Mouse (Mus musculus) midbrain, embryonic 11.5 days (tissue): ENCODE measurements around the gene Gm13043. TPM values are rescaled to one million over a fixed set of nuclear protein-coding genes. Genes with fewer than 3 reads are reported as not detected.
"Not testable (repeated sequence)": the region's sequence is repeated elsewhere in the genome, so short reads cannot be mapped to it uniquely, and the experiment has no call there.

Experiments
- ATAC-seq: fragments of 200-750 bp; cut with Nextera tagmentation; 2 replicates; pipeline ENCODE4 v1.8.0; 2017; ENCODE audit warnings: moderate TSS enrichment, moderate library complexity; ENCODE audit not compliant: low FRiP score
- DNase-seq: peaks from one replicate; pipeline ENCODE4 v3.0.0; 2015; ENCODE audit warnings: low spot score; ENCODE audit errors: missing footprints
- H3K27ac ChIP-seq: fragments of 300-500 bp; sonication (generic); 2 replicates; pipeline ENCODE4 v1.5.1; 2014; ENCODE audit warnings: low read depth, low read length
- H3K27me3 ChIP-seq: fragments of 300-500 bp; sonication (generic); 2 replicates; pipeline ENCODE4 v1.6.1; 2014; ENCODE audit warnings: mild to moderate bottlenecking, low read length, moderate library complexity, mixed read lengths; ENCODE audit not compliant: control insufficient read depth, insufficient read depth
- H3K36me3 ChIP-seq: fragments of 300-500 bp; sonication (generic); 2 replicates; pipeline ENCODE4 v1.6.1; 2014; ENCODE audit warnings: mild to moderate bottlenecking, low read length, moderate library complexity, mixed read lengths; ENCODE audit not compliant: control insufficient read depth, insufficient read depth
- H3K4me1 ChIP-seq: fragments of 300-500 bp; sonication (generic); 2 replicates; pipeline ENCODE4 v1.6.1; 2014; ENCODE audit warnings: low read length; ENCODE audit not compliant: control insufficient read depth, insufficient read depth
- H3K4me2 ChIP-seq: fragments of 300-500 bp; sonication (generic); 2 replicates; pipeline ENCODE4 v1.6.1; 2014; ENCODE audit warnings: mild to moderate bottlenecking, moderate library complexity
- H3K4me3 ChIP-seq: fragments of 300-500 bp; sonication (generic); 2 replicates; pipeline ENCODE4 v1.5.1; 2014; ENCODE audit warnings: low read depth, low read length
- H3K9ac ChIP-seq: fragments of 300-500 bp; sonication (generic); 2 replicates; pipeline ENCODE4 v1.6.1; 2014; ENCODE audit warnings: low read length
- H3K9me3 ChIP-seq: fragments of 300-500 bp; sonication (generic); 2 replicates; pipeline ENCODE4 v1.6.1; 2016; ENCODE audit warnings: low read length; ENCODE audit not compliant: control insufficient read depth
- WGBS: fragments of 180-500 bp; shearing (Covaris S2); extraction: QIAGEN DNeasy Blood & Tissue Kit; methylation state at CpG from one replicate; pipeline ENCODE4 v1.1.7; 2014; 5-methylcytosine and 5-hydroxymethylcytosine counted together
- polyA plus RNA-seq: library from polyadenylated mRNA; unstranded; fragments of >200 nt; fragmentation: Nextera tagmentation; extraction: Ambion mirVana; gene quantifications from 2 replicates; pipeline ENCODE4 v1.2.1, GENCODE M21; 2014

Gene Gm13043
- polyA plus RNA-seq: not detected in 2 replicates

- no peak for ATAC-seq
- no peak within 1 kb of the TSS for H3K4me2 ChIP-seq
- H3K27ac ChIP-seq: no peak within 1 kb of the TSS
- DNase-seq: no peak
- H3K4me1 ChIP-seq: no peaks in the 10 kb centered on the region
- 83% methylated on average over 3 of the region's 3 CpGs for WGBS
- H3K36me3 ChIP-seq: no peaks in the 10 kb centered on the region
- no peak within 1 kb of the TSS for H3K9ac ChIP-seq
- H3K9me3 ChIP-seq: no peaks in the 10 kb centered on the region
- no peak within 1 kb of the TSS for H3K4me3 ChIP-seq
- H3K27me3 ChIP-seq: no peaks in the 10 kb centered on the region
Measured at GRCm38 (mm10) chr4:143511043-143511442, at the start of gene Gm13043. Gene Gm13043, plus strand, starts transcription at chr4:143511343.

- not testable (repeated sequence) for ATAC-seq, H3K9ac ChIP-seq, H3K27ac ChIP-seq, H3K4me2 ChIP-seq, DNase-seq, H3K4me1 ChIP-seq, H3K4me3 ChIP-seq, H3K9me3 ChIP-seq, H3K27me3 ChIP-seq, H3K36me3 ChIP-seq
- no CpG with 5 or more reads among the region's 3 CpGs for WGBS
Measured at GRCm38 (mm10) chr4:143535654-143536053, 24.5 kb downstream of the Gm13043 start, which contains the start of gene Gm13040. Gene Gm13040, plus strand, starts transcription at chr4:143535954.

- not testable (repeated sequence) for ATAC-seq, H3K4me2 ChIP-seq, H3K27me3 ChIP-seq, H3K9me3 ChIP-seq, H3K4me3 ChIP-seq, H3K36me3 ChIP-seq, H3K9ac ChIP-seq, H3K4me1 ChIP-seq, DNase-seq, H3K27ac ChIP-seq
- no CpG with 5 or more reads among the region's 3 CpGs for WGBS
Measured at GRCm38 (mm10) chr4:143551400-143551799, 40.3 kb downstream of the Gm13043 start, which contains the start of the genes BC080695 and Gm13057. Gene BC080695, plus strand, starts transcription at chr4:143551700. Gene Gm13057, plus strand, starts transcription at chr4:143551709.

Other genes starting within 250 kb of the Gm13043 start
- gene Pdpn, start 211.8 kb upstream of the Gm13043 start, polyA plus RNA-seq: 119 and 125 TPM in 2 replicates
- gene Lrrc38, start 161.6 kb upstream of the Gm13043 start, polyA plus RNA-seq: 0.08 and 0.27 TPM in 2 replicates
- gene Pramel1, start 116.9 kb upstream of the Gm13043 start, polyA plus RNA-seq: not detected in 2 replicates
- 15.6 and 18.6 TPM in 2 replicates for gene Pramef8, start 98.9 kb upstream of the Gm13043 start, polyA plus RNA-seq
- not detected in 2 replicates for gene Oog4, start 61.0 kb upstream of the Gm13043 start, polyA plus RNA-seq
- not detected in 2 replicates for gene Gm13040, start 24.6 kb downstream of the Gm13043 start, polyA plus RNA-seq
- not detected in 2 replicates for gene BC080695, start 40.4 kb downstream of the Gm13043 start, polyA plus RNA-seq
- gene Gm13057, start 40.4 kb downstream of the Gm13043 start, polyA plus RNA-seq: not detected in 2 replicates
- not detected in 2 replicates for gene Gm13083, start 103.7 kb downstream of the Gm13043 start, polyA plus RNA-seq
- not detected in 2 replicates for gene Gm13088, start 145.9 kb downstream of the Gm13043 start, polyA plus RNA-seq
- gene Gm13089, start 191.4 kb downstream of the Gm13043 start, polyA plus RNA-seq: not detected in 2 replicates
- gene Gm13078, start 208.1 kb downstream of the Gm13043 start, polyA plus RNA-seq: not detected in 2 replicates